Mouse (Mus musculus) neural tube, embryonic 12.5 days (tissue): ENCODE data around the gene Stau1. TPM values are rescaled to one million over a fixed set of nuclear protein-coding genes. Genes with fewer than 3 reads are reported as not detected.

ENCODE experiments used
- ATAC-seq: fragments of 200-750 bp; cut with Nextera tagmentation; 2 replicates; pipeline ENCODE4 v1.8.0; 2017; ENCODE audit warnings: low read depth, mild to moderate bottlenecking, moderate TSS enrichment, moderate library complexity; ENCODE audit not compliant: low FRiP score
- H3K27ac ChIP-seq: fragments of 300-500 bp; sonication (generic); 2 replicates; pipeline ENCODE4 v1.5.1; 2016
- H3K27me3 ChIP-seq: fragments of 300-500 bp; sonication (generic); replicated peaks from 2 replicates; pipeline ENCODE4 v1.6.1; 2016; ENCODE audit warnings: mild to moderate bottlenecking
- H3K36me3 ChIP-seq: fragments of 300-500 bp; sonication (generic); 2 replicates; pipeline ENCODE4 v1.6.1; 2016; ENCODE audit warnings: mild to moderate bottlenecking
- H3K4me1 ChIP-seq: fragments of 300-500 bp; sonication (generic); 2 replicates; pipeline ENCODE4 v1.6.1; 2016
- H3K4me2 ChIP-seq: fragments of 300-500 bp; sonication (generic); replicated peaks from 2 replicates; pipeline ENCODE4 v1.6.1; 2016; ENCODE audit warnings: mild to moderate bottlenecking
- H3K4me3 ChIP-seq: fragments of 300-500 bp; sonication (generic); 2 replicates; pipeline ENCODE4 v1.5.1; 2016
- H3K9ac ChIP-seq: fragments of 300-500 bp; sonication (generic); 2 replicates; pipeline ENCODE4 v1.6.1; 2016; ENCODE audit warnings: mild to moderate bottlenecking
- H3K9me3 ChIP-seq: fragments of 300-500 bp; sonication (generic); 2 replicates; pipeline ENCODE4 v1.6.1; 2016; ENCODE audit warnings: mild to moderate bottlenecking
- WGBS: fragments of 180-500 bp; shearing (Covaris S2); methylation state at CpG from one replicate; pipeline ENCODE4 v1.1.7; 2016; 5-methylcytosine and 5-hydroxymethylcytosine counted together
- polyA plus RNA-seq: library from polyadenylated mRNA; unstranded; fragments of >200 nt; fragmentation: Nextera tagmentation; extraction: Ambion mirVana; gene quantifications from 2 replicates; pipeline ENCODE4 v1.2.1, GENCODE M21; 2016

The Stau1 gene
- polyA plus RNA-seq, 1 experiment from 2014 or later: 118 TPM

DNA sequence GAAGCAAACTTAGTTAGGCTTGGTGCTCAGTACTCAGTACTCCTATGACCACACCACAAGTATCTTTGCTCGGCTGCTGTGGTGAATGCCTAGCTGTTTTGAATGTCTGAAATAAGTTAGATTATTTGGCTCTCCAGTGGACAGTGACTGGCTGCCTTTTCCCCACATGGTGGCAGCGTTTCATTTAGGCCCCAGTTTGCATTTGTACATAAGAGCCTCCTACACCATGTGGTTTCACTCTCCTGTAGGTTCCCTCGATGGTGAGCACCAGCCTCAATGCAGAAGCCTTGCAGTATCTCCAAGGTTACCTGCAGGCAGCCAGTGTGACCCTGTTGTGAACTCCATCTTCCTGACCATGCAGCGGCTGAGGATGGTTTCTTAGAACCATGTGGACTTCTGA lies 50.6 kb downstream of the Stau1 start:
- peaks cover 91% of the 10 kb centered on the region for H3K36me3 ChIP-seq
- no peak overlapping the region for H3K9ac ChIP-seq
- no peak for ATAC-seq
- H3K4me1 ChIP-seq: no peaks in the 10 kb centered on the region
- no peaks in the 10 kb centered on the region for H3K27me3 ChIP-seq
- no peak overlapping the region for H3K4me2 ChIP-seq
- no peak overlapping the region for H3K4me3 ChIP-seq
- H3K27ac ChIP-seq: no peak overlapping the region
- 55% methylated on average over 4 of the region's 4 CpGs for WGBS
- no peaks in the 10 kb centered on the region for H3K9me3 ChIP-seq

DNA sequence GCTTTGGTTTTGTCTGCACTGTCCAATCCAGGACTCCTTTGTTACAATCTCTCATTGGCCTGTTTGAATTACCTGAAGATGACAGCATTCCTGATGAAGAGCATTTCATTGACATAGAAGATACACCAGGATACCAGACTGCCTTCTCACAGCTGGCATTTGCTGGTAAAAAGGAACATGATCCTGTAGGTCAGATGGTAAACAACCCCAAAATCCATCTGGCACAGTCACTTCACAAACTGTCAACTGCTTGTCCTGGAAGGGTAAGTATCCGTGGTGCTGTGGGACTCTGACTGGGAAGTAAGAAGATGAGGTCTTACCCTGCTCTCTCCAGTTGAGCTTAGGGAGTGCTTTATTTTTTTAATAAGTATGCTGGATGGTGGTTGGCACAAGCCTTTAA lies 51.8 kb downstream of the Stau1 start:
- peaks cover 86% of the 10 kb centered on the region for H3K36me3 ChIP-seq
- H3K4me2 ChIP-seq: no peak overlapping the region
- ATAC-seq: no peak
- no peaks in the 10 kb centered on the region for H3K4me1 ChIP-seq
- WGBS: 89% methylated on average over 1 of the region's 1 CpGs
- H3K27ac ChIP-seq: no peak overlapping the region
- H3K4me3 ChIP-seq: no peak overlapping the region
- no peak overlapping the region for H3K9ac ChIP-seq
- no peaks in the 10 kb centered on the region for H3K9me3 ChIP-seq
- no peaks in the 10 kb centered on the region for H3K27me3 ChIP-seq

DNA sequence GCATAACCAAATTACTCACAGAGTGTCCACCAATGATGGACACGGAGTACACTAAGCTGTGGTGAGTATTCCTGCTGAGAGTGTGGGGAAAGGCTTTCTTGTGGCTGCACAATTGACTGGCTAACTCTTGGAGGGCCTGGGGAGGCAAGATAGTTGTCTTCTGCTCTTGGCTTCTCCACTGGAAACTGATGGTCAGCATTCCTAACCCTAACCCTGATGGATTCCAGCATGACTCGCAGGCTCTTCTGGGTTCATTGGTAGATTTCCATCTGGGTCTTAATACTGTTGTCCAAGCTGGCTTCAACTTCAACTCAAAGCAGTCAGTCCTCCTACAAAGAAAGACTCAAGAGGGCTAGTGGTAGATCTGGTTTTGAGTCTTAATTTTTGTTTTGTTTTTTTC lies 53.0 kb downstream of the Stau1 start:
- Histone ChIP-seq H3K27me3 (no peaks in the 10 kb centered on the region), H3K4me1 (no peaks in the 10 kb centered on the region), H3K9ac (no peak overlapping the region), H3K27ac (no peak overlapping the region), H3K9me3 (no peaks in the 10 kb centered on the region), H3K36me3 (peaks cover 81% of the 10 kb centered on the region), H3K4me2 (no peak overlapping the region), H3K4me3 (no peak overlapping the region)
- ATAC-seq: no peak
- 94% methylated on average over 2 of the region's 2 CpGs for WGBS

DNA sequence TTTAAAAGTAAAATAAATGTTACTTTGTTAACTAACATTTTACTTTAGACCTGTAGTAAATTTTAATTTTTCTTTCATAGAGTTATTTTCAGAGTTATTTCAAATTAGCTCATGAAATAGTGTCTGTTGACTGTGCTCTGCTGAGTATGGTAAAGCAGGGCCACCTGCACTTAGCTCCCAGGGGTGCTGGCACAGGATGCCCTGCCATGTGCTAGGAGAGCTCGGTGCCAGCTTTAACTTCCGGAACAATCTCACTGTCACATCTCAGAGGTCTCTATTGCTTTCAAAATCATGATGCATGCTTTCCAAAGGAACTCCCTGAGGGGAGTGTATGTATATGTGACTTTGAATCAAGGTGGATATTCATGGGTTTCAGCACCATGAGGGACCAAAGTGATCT lies 59.9 kb downstream of the Stau1 start:
- H3K27ac ChIP-seq: no peak overlapping the region
- no peak overlapping the region for H3K9ac ChIP-seq
- ATAC-seq: no peak
- no peaks in the 10 kb centered on the region for H3K9me3 ChIP-seq
- no peak overlapping the region for H3K4me2 ChIP-seq
- WGBS: 91% methylated on average over 2 of the region's 2 CpGs
- no peaks in the 10 kb centered on the region for H3K4me1 ChIP-seq
- H3K36me3 ChIP-seq: peaks cover 78% of the 10 kb centered on the region
- H3K4me3 ChIP-seq: no peak overlapping the region
- no peaks in the 10 kb centered on the region for H3K27me3 ChIP-seq

DNA sequence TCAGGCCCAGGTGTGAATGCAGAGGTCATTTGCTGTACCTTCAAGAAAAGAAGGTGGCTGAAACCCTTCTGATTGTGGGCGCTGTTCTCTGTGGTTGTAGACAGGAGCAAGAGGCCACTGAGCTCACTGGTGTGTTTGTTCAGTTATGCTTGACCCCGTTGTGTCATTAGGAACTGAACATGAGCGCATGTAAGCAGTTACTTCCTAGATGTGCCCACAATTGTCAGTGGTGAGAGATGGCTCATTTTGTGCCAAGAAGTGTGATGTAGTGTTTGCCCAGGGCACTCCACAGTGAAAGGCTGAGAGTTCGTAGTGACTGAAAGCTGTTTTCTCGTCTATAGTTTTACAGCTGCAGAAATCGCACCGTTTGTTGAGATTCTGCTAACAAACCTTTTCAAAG lies 60.5 kb downstream of the Stau1 start:
- Histone ChIP-seq H3K27me3 (no peaks in the 10 kb centered on the region), H3K36me3 (peaks cover 77% of the 10 kb centered on the region)
- 97% methylated on average over 7 of the region's 7 CpGs for WGBS

DNA sequence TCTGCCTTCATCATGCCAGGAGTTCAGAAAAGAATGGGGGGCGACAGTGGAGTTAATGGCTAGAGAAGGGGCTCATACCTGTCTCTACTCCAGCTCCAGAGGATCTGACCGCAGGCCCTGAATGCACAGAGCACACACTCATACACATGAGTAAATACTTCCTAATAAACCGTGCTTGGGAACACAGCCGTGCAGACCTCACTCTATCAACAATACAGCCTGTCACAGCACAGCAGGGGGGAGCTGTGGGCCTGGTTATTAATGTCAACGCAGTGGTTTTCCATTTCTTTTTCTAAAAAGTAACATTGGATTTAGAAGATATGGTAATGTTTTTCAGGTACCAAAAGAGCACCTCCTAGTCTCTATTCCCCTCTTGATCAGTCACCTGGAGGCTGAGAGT lies 61.7 kb downstream of the Stau1 start:
- H3K27me3 ChIP-seq: no peaks in the 10 kb centered on the region
- no peaks in the 10 kb centered on the region for H3K4me1 ChIP-seq
- no peak overlapping the region for H3K27ac ChIP-seq
- WGBS: 73% methylated on average over 5 of the region's 5 CpGs
- no peak overlapping the region for H3K9ac ChIP-seq
- no peak for ATAC-seq
- no peaks in the 10 kb centered on the region for H3K9me3 ChIP-seq
- peaks cover 79% of the 10 kb centered on the region for H3K36me3 ChIP-seq
- no peak overlapping the region for H3K4me3 ChIP-seq
- no peak overlapping the region for H3K4me2 ChIP-seq

More for the DNA sequence above, 60.5 kb downstream of the Stau1 start:
- H3K4me3 ChIP-seq: no peak overlapping the region
- H3K9ac ChIP-seq: no peak overlapping the region
- no peak overlapping the region for H3K4me2 ChIP-seq
- no peaks in the 10 kb centered on the region for H3K4me1 ChIP-seq
- no peak for ATAC-seq
- no peak overlapping the region for H3K27ac ChIP-seq
- H3K9me3 ChIP-seq: no peaks in the 10 kb centered on the region

DNA sequence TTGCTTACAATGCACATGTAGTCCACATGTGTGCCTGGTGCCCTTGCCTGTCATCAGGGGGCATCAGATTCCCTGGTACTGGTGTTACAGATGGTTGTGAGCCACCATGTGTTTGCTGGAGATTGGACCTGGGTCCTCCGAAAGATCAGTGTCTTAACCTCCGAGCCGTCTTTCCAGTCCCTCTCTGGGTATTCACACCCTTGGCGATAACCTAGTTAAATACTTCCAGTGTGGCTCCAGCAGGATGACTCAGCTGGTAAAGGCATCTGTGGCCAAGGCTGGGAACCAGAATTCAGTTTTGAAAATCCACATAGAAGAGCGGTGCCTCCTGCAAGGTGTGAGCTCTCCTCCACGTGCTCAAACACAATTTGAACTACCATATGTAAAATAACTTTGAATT lies 62.2 kb downstream of the Stau1 start:
- ATAC-seq: no peak
- Histone ChIP-seq H3K27me3 (no peaks in the 10 kb centered on the region), H3K4me1 (no peaks in the 10 kb centered on the region), H3K4me3 (no peak overlapping the region), H3K4me2 (no peak overlapping the region), H3K36me3 (peaks cover 80% of the 10 kb centered on the region), H3K9ac (no peak overlapping the region), H3K9me3 (no peaks in the 10 kb centered on the region), H3K27ac (no peak overlapping the region)
- WGBS: 94% methylated on average over 6 of the region's 6 CpGs

DNA sequence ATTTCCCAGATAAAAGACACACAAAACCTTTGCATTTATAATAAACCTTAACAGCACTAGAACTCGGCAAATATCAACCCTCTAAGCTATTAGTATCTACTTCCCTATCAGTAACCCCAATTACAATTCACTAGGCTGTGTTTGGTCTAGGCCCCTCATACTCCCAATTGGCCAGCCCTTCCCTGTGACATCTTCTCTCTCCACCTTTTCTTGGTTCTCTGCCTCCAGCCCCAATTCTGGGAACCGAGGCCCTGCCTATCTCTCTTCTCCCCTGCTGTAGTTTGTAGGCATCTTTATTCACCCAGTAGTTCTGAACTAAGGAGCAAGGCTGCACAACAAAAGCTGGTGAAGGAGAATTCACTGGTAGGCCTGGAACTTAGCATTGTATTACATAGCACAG lies 72.1 kb downstream of the Stau1 start:
- Histone ChIP-seq H3K27ac (no peak overlapping the region), H3K9ac (no peak overlapping the region), H3K9me3 (no peaks in the 10 kb centered on the region), H3K27me3 (no peaks in the 10 kb centered on the region), H3K4me3 (no peak overlapping the region), H3K4me1 (no peaks in the 10 kb centered on the region), H3K36me3 (peaks cover 77% of the 10 kb centered on the region), H3K4me2 (no peak overlapping the region)
- ATAC-seq: no peak
- WGBS: 87% methylated on average over 2 of the region's 2 CpGs

DNA sequence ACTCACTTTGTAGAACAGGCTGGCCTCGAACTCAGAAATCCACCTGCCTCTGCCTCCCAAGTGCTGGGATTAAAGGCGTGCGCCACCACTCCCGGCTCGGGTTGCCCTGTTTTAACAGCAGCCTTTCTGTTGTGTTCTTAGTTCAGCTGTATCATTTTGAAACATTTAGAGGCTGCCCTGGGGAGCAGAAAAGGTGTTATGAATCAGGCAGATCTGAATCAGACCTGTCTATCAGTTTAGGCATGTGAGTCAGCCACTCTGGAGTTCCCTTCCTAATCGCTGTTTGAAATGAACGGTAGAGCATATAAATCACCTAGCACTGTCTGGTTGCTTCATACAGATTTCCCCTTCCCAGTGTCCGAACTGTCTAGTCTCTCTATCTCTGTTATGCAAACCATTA lies 85.6 kb downstream of the Stau1 start:
- no peak for ATAC-seq
- H3K27me3 ChIP-seq: no peaks in the 10 kb centered on the region
- H3K27ac ChIP-seq: no peak overlapping the region
- peaks cover 10% of the 10 kb centered on the region for H3K4me1 ChIP-seq
- no peak overlapping the region for H3K9ac ChIP-seq
- no peak overlapping the region for H3K4me3 ChIP-seq
- 92% methylated on average over 8 of the region's 8 CpGs for WGBS
- H3K36me3 ChIP-seq: peaks cover 4% of the 10 kb centered on the region; the same call in 1 of the 2 replicates
- H3K9me3 ChIP-seq: no peaks in the 10 kb centered on the region
- H3K4me2 ChIP-seq: no peak overlapping the region

DNA sequence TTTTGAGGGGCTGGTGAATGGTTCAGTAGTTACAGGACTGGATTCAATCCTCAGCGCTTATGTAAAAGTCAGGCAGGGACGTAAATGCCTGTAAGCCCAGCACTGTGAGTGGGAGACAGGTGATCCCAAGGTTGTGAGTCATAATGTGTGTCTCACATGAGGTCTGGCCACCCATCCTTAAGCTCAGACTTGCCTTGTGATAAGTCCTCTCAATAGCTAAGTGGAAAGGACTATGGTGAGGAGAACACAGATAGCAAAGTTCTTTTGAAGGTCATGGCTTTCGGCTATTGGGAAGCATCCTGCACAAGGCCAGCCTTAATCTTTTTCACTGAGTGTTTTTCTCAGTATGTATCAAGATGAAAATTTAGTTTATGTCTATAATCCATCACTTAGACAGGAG lies 86.4 kb downstream of the Stau1 start:
- Histone ChIP-seq H3K4me1 (peaks cover 10% of the 10 kb centered on the region), H3K27me3 (no peaks in the 10 kb centered on the region), H3K36me3 (peaks cover 4% of the 10 kb centered on the region; the same call in 1 of the 2 replicates), H3K4me2 (no peak overlapping the region), H3K27ac (no peak overlapping the region), H3K9me3 (no peaks in the 10 kb centered on the region), H3K4me3 (no peak overlapping the region), H3K9ac (no peak overlapping the region)
- 95% methylated on average over 3 of the region's 3 CpGs for WGBS
- ATAC-seq: no peak

DNA sequence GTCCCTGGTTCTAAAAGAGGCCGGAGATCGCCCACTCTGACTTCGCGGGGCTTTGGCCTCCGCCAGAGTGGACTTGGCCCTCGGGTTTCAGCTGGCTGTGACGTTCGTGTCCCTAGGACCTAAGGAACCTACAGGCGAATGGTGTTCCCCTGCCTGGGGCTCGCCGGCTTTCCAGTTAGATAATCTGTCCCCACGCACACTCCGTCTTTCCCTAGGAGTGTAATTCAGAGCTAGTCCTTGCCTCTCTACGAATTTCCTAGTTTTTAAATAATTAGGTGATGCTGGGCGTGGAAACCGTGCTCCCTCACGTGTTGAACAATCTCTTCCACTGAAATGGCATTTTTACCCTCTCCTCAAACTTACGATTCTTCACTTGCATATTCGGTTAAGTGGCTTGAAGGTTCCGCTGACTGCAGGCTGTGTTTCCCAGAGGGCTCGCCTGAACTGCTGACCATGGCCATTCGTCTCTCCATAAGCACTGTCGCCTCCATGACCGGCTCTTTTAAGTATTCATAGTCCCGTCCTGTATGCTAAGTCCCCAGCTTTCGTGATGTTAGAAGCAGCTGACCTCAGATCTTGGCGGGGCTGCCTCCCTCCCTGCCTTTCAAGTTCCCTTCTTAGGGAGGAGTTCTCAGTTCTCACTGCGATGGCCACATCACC lies 89.4 kb downstream of the Stau1 start:
- no peak; the same call in 1 of the 2 replicates for ATAC-seq
- 0 out of 2 replicates have a peak overlapping the region, but pooled peaks have one; percentile 92 for H3K27ac ChIP-seq

DNA sequence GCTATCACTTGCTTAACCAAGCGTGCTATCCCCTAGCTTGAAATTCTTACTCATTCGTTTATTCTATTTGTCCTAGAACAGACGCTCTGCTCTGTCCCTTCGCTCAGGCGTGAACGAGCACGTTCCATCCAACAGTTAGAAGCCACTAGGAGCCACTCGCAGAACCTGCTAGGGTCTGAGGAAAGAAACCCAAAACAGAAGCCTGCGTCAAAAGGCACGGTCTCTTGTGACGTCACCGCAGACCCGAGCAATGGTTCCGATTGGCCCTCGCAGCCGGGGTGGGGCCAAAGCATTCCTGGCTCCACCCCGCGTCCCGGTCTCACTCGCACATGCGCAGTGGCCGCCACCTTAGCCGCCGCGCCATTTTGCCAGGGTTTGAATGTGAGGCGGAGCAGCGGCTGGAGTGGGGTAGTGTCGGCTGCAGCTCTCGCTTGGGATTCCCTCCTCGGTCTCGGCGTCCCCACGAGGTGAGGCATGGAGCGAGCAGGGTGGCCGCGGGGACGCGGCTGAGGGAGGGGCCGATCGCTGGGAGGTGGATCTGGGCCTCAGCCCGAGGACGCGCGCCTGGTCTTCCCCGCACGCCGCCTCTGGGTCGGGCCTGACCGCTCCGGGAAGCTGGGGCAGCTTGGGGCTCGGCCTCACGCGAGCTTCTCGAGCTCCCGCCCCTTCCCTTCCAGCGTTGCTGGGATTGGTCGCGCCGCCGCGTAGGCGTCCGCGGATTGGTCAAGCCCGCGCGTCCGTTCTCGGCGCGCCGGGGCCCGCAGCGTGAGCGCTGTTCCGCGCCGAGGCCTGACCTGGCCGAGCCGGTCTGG lies 90.2 kb downstream of the Stau1 start, which contains the start of gene Cse1l:
Cse1l (plus strand) TSS at position 330 of the 812 bp plus-strand sequence.
- Histone ChIP-seq H3K9ac (peak within 1 kb of the TSS; percentile 86), H3K9me3 (no peaks in the 10 kb centered on the region), H3K27ac (peak within 1 kb of the TSS; percentile 92), H3K27me3 (no peaks in the 10 kb centered on the region), H3K4me2 (peak within 1 kb of the TSS; percentile 88), H3K4me3 (peak within 1 kb of the TSS; percentile 87), H3K36me3 (peaks cover 4% of the 10 kb centered on the region; the same call in 1 of the 2 replicates), H3K4me1 (peaks cover 10% of the 10 kb centered on the region)
- WGBS: under 1% methylated on average over 80 of the region's 80 CpGs
- ATAC-seq: peak; percentile 96

More for the DNA sequence above, 89.4 kb downstream of the Stau1 start:
- Histone ChIP-seq H3K27me3 (no peaks in the 10 kb centered on the region), H3K9me3 (no peaks in the 10 kb centered on the region), H3K36me3 (peaks cover 4% of the 10 kb centered on the region; the same call in 1 of the 2 replicates), H3K4me2 (peak overlapping the region; percentile 88), H3K9ac (peak overlapping the region; percentile 86), H3K4me3 (peak overlapping the region; percentile 87), H3K4me1 (peaks cover 10% of the 10 kb centered on the region)
- under 1% methylated on average over 28 of the region's 28 CpGs for WGBS
